Mouse (Mus musculus): ENCODE results near the gene Manba. TPM values are rescaled to one million over a fixed set of nuclear protein-coding genes. Genes with fewer than 3 reads are reported as not detected.
A peak's percentile ranks its signal among the peaks of the same experiment; 100 is the strongest.
"Not testable (repeated sequence)": the region's sequence is repeated elsewhere in the genome, so short reads cannot be mapped to it uniquely, and the experiment has no call there.

Gene Manba
- polyA plus RNA-seq, 1 experiment from 2014 or later = 5.6 TPM

- no peak overlapping the region for H3K27ac ChIP-seq
- no peak overlapping the region for H3K4me3 ChIP-seq
- no peak for ATAC-seq (ENCODE audit: low FRiP score)
- H3K36me3 ChIP-seq = no peaks in the 10 kb centered on the region
- 84% methylated on average over 5 of the region's 5 CpGs for WGBS
- H3K9me3 ChIP-seq = no peaks in the 10 kb centered on the region
- H3K9ac ChIP-seq = no peak overlapping the region
- H3K4me1 ChIP-seq (replicated peaks) = peaks cover 8% of the 10 kb centered on the region
- H3K4me2 ChIP-seq = no peak overlapping the region
- H3K27me3 ChIP-seq = no peaks in the 10 kb centered on the region
Measured at GRCm38 (mm10) chr3:135489865-135490520, 4.6 kb downstream of the Manba start.

GRCm38 (mm10) chr3:135491102-135491501, 5.7 kb downstream of the Manba start:
- no peak overlapping the region for H3K9ac ChIP-seq
- 91% methylated on average over 6 of the region's 6 CpGs for WGBS
- H3K27ac ChIP-seq = no peak overlapping the region
- H3K36me3 ChIP-seq = no peaks in the 10 kb centered on the region
- H3K4me1 ChIP-seq (replicated peaks) = no peaks in the 10 kb centered on the region
- H3K27me3 ChIP-seq = no peaks in the 10 kb centered on the region
- no peak for ATAC-seq (ENCODE audit: low FRiP score)
- no peaks in the 10 kb centered on the region for H3K9me3 ChIP-seq
- H3K4me2 ChIP-seq = no peak overlapping the region
- no peak overlapping the region for H3K4me3 ChIP-seq

GRCm38 (mm10) chr3:135493320-135493719, 7.9 kb downstream of the Manba start:
- H3K27ac ChIP-seq; H3K27me3 ChIP-seq; H3K4me2 ChIP-seq; H3K9me3 ChIP-seq; H3K9ac ChIP-seq; ATAC-seq (ENCODE audit: low FRiP score); H3K4me3 ChIP-seq; H3K36me3 ChIP-seq; H3K4me1 ChIP-seq (replicated peaks): not testable (repeated sequence)
- WGBS = 85% methylated on average over 7 of the region's 7 CpGs

GRCm38 (mm10) chr3:135497956-135498355, 12.5 kb downstream of the Manba start:
- not testable (repeated sequence) for H3K36me3 ChIP-seq; H3K4me3 ChIP-seq; H3K4me2 ChIP-seq; H3K4me1 ChIP-seq (replicated peaks); H3K27ac ChIP-seq; H3K9me3 ChIP-seq; ATAC-seq (ENCODE audit: low FRiP score); H3K9ac ChIP-seq; H3K27me3 ChIP-seq
- 87% methylated on average over 4 of the region's 4 CpGs for WGBS

- Histone ChIP-seq H3K27ac (no peak overlapping the region), H3K9me3 (no peaks in the 10 kb centered on the region), H3K4me1 (replicated peaks) (no peaks in the 10 kb centered on the region), H3K27me3 (no peaks in the 10 kb centered on the region), H3K36me3 (no peaks in the 10 kb centered on the region), H3K4me3 (no peak overlapping the region), H3K4me2 (no peak overlapping the region), H3K9ac (no peak overlapping the region)
- WGBS = 88% methylated on average over 5 of the region's 5 CpGs
- ATAC-seq (ENCODE audit: low FRiP score) = no peak
Measured at GRCm38 (mm10) chr3:135498891-135499290, 13.5 kb downstream of the Manba start.

- Histone ChIP-seq H3K4me2 (no peak overlapping the region), H3K36me3 (no peaks in the 10 kb centered on the region), H3K9me3 (no peaks in the 10 kb centered on the region), H3K4me3 (no peak overlapping the region), H3K27me3 (no peaks in the 10 kb centered on the region), H3K4me1 (replicated peaks) (no peaks in the 10 kb centered on the region), H3K27ac (no peak overlapping the region), H3K9ac (no peak overlapping the region)
- no peak for ATAC-seq (ENCODE audit: low FRiP score)
- WGBS = 86% methylated on average over 5 of the region's 5 CpGs
Measured at GRCm38 (mm10) chr3:135503160-135503559, 17.7 kb downstream of the Manba start.

- Histone ChIP-seq H3K4me1 (replicated peaks) (no peaks in the 10 kb centered on the region), H3K36me3 (no peaks in the 10 kb centered on the region), H3K27ac (no peak overlapping the region), H3K4me2 (no peak overlapping the region), H3K4me3 (no peak overlapping the region), H3K9ac (no peak overlapping the region), H3K27me3 (no peaks in the 10 kb centered on the region), H3K9me3 (no peaks in the 10 kb centered on the region)
- 62% methylated on average over 10 of the region's 10 CpGs for WGBS
- no peak for ATAC-seq (ENCODE audit: low FRiP score)
Measured at GRCm38 (mm10) chr3:135505369-135505909, 20.0 kb downstream of the Manba start.

- WGBS = 88% methylated on average over 13 of the region's 13 CpGs
- Histone ChIP-seq H3K4me2 (no peak overlapping the region), H3K9me3 (no peaks in the 10 kb centered on the region), H3K9ac (no peak overlapping the region), H3K27me3 (no peaks in the 10 kb centered on the region), H3K36me3 (no peaks in the 10 kb centered on the region), H3K4me3 (no peak overlapping the region), H3K4me1 (replicated peaks) (no peaks in the 10 kb centered on the region), H3K27ac (no peak overlapping the region)
- ATAC-seq (ENCODE audit: low FRiP score) = no peak
Measured at GRCm38 (mm10) chr3:135505916-135506482, 20.6 kb downstream of the Manba start.

GRCm38 (mm10) chr3:135507506-135507905, 22.1 kb downstream of the Manba start:
- Histone ChIP-seq H3K9ac (no peak overlapping the region), H3K4me2 (no peak overlapping the region), H3K36me3 (no peaks in the 10 kb centered on the region), H3K27me3 (no peaks in the 10 kb centered on the region), H3K4me3 (no peak overlapping the region), H3K4me1 (replicated peaks) (no peaks in the 10 kb centered on the region), H3K9me3 (no peaks in the 10 kb centered on the region), H3K27ac (no peak overlapping the region)
- ATAC-seq (ENCODE audit: low FRiP score) = no peak
- WGBS = 93% methylated on average over 7 of the region's 7 CpGs

- Histone ChIP-seq H3K9ac (no peak overlapping the region), H3K9me3 (no peaks in the 10 kb centered on the region), H3K4me1 (replicated peaks) (peaks cover 3% of the 10 kb centered on the region), H3K27ac (no peak overlapping the region), H3K27me3 (no peaks in the 10 kb centered on the region), H3K4me2 (no peak overlapping the region), H3K4me3 (no peak overlapping the region), H3K36me3 (no peaks in the 10 kb centered on the region)
- ATAC-seq (ENCODE audit: low FRiP score) = no peak
- 91% methylated on average over 1 of the region's 1 CpGs for WGBS
Measured at GRCm38 (mm10) chr3:135508191-135508590, 22.8 kb downstream of the Manba start.

- H3K27ac ChIP-seq = no peak overlapping the region
- H3K4me2 ChIP-seq = no peak overlapping the region
- no peak for ATAC-seq (ENCODE audit: low FRiP score)
- 93% methylated on average over 3 of the region's 3 CpGs for WGBS
- no peak overlapping the region for H3K9ac ChIP-seq
- H3K4me3 ChIP-seq = no peak overlapping the region
- H3K4me1 ChIP-seq (replicated peaks) = peaks cover 8% of the 10 kb centered on the region
- no peaks in the 10 kb centered on the region for H3K36me3 ChIP-seq
- H3K27me3 ChIP-seq = no peaks in the 10 kb centered on the region
- H3K9me3 ChIP-seq = no peaks in the 10 kb centered on the region
Measured at GRCm38 (mm10) chr3:135510372-135510771, 25.0 kb downstream of the Manba start.

- WGBS = 48% methylated on average over 11 of the region's 11 CpGs
- Histone ChIP-seq H3K9me3 (no peaks in the 10 kb centered on the region), H3K36me3 (no peaks in the 10 kb centered on the region), H3K27me3 (no peaks in the 10 kb centered on the region), H3K4me1 (replicated peaks) (peaks cover 8% of the 10 kb centered on the region), H3K4me3 (no peak overlapping the region), H3K4me2 (no peak overlapping the region), H3K27ac (no peak overlapping the region), H3K9ac (no peak overlapping the region)
- no peak for ATAC-seq (ENCODE audit: low FRiP score)
Measured at GRCm38 (mm10) chr3:135511683-135512082, 26.3 kb downstream of the Manba start.

GRCm38 (mm10) chr3:135513270-135513669, 27.9 kb downstream of the Manba start:
- Histone ChIP-seq H3K9me3 (no peaks in the 10 kb centered on the region), H3K27me3 (no peaks in the 10 kb centered on the region), H3K4me2 (peak overlapping the region; percentile 32; the same call in 1 of the 2 replicates), H3K4me3 (no peak overlapping the region), H3K27ac (no peak overlapping the region), H3K4me1 (replicated peaks) (peaks cover 8% of the 10 kb centered on the region), H3K36me3 (no peaks in the 10 kb centered on the region), H3K9ac (no peak overlapping the region)
- ATAC-seq (ENCODE audit: low FRiP score) = peak; percentile 70
- WGBS = 32% methylated on average over 11 of the region's 11 CpGs

All from hindbrain, embryonic 13.5 days (tissue).